Mouse (Mus musculus) embryonic facial prominence, embryonic 15.5 days (tissue): ENCODE measurements around the gene Trpm5. TPM values are rescaled to one million over a fixed set of nuclear protein-coding genes. Genes with fewer than 3 reads are reported as not detected.

Experiments used
- ATAC-seq: fragments of 200-750 bp; cut with Nextera tagmentation; 2 replicates; pipeline ENCODE4 v1.8.0; 2017; ENCODE audit warnings: low read depth, moderate TSS enrichment; ENCODE audit not compliant: insufficient number of reproducible peaks, low FRiP score, low TSS enrichment
- H3K27ac ChIP-seq: fragments of 300-500 bp; sonication (generic); replicated peaks from 2 replicates; pipeline ENCODE4 v1.5.1; 2015; ENCODE audit warnings: mild to moderate bottlenecking, inconsistent platforms
- H3K27me3 ChIP-seq: fragments of 300-500 bp; sonication (generic); 2 replicates; pipeline ENCODE4 v1.6.1; 2015; ENCODE audit warnings: inconsistent platforms
- H3K36me3 ChIP-seq: fragments of 300-500 bp; sonication (generic); 2 replicates; pipeline ENCODE4 v1.6.1; 2015; ENCODE audit warnings: mild to moderate bottlenecking, inconsistent platforms
- H3K4me1 ChIP-seq: fragments of 300-500 bp; sonication (generic); 2 replicates; pipeline ENCODE4 v1.6.1; 2015; ENCODE audit warnings: inconsistent platforms
- H3K4me2 ChIP-seq: fragments of 300-500 bp; sonication (generic); replicated peaks from 2 replicates; pipeline ENCODE4 v1.6.1; 2015; ENCODE audit warnings: mild to moderate bottlenecking, inconsistent platforms
- H3K4me3 ChIP-seq: fragments of 300-500 bp; sonication (generic); replicated peaks from 2 replicates; pipeline ENCODE4 v1.5.1; 2015; ENCODE audit warnings: mild to moderate bottlenecking, inconsistent platforms
- H3K9ac ChIP-seq: fragments of 300-500 bp; sonication (generic); 2 replicates; pipeline ENCODE4 v1.6.1; 2015; ENCODE audit warnings: inconsistent platforms
- H3K9me3 ChIP-seq: fragments of 300-500 bp; sonication (generic); replicated peaks from 2 replicates; pipeline ENCODE4 v1.6.1; 2016; ENCODE audit warnings: inconsistent platforms
- WGBS: fragments of 180-500 bp; shearing (Covaris S2); methylation state at CpG from one replicate; pipeline ENCODE4 v1.1.7; 2015; 5-methylcytosine and 5-hydroxymethylcytosine counted together
- polyA plus RNA-seq: library from polyadenylated mRNA; unstranded; fragments of >200 nt; fragmentation: Nextera tagmentation; extraction: Ambion mirVana; gene quantifications from 2 replicates; pipeline ENCODE4 v1.2.1, GENCODE M21; 2015

Gene Trpm5
- polyA plus RNA-seq, 1 experiment from 2014 or later, result 12.5 TPM

DNA sequence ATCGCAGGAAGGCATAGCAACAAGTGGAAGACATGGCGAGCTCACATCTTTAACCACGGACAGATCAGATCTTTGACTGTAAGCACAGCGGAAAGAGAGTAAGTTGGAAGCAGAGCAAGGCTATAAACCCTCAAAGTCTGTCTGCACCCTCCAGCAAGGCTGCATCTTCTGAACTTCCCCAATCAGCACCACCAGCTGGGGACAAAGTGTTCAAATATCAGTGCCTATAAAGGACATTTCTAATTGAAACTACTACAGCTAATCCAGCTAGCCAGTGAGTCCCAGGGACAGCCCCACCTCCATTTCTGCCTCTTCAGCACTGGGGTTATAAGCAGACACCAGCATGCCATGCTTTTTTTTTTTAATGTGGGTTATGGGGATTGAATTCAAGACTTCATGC, 57.1 kb downstream of the Trpm5 start:
- H3K27me3 ChIP-seq, result no peaks in the 10 kb centered on the region
- H3K9me3 ChIP-seq, result no peaks in the 10 kb centered on the region
- H3K36me3 ChIP-seq, result 0 out of 2 replicates have a peak, but pooled peaks cover 20% of the 10 kb centered on the region
- no peak for ATAC-seq
- no peaks in the 10 kb centered on the region for H3K4me1 ChIP-seq
- H3K9ac ChIP-seq, result no peak overlapping the region
- H3K27ac ChIP-seq, result no peak overlapping the region
- 95% methylated on average over 4 of the region's 4 CpGs for WGBS
- no peak overlapping the region for H3K4me2 ChIP-seq
- H3K4me3 ChIP-seq, result no peak overlapping the region

GRCm38 (mm10) chr7:143036787-143037186, 57.7 kb downstream of the Trpm5 start:
- 72% methylated on average over 3 of the region's 3 CpGs for WGBS
- no peaks in the 10 kb centered on the region for H3K27me3 ChIP-seq
- no peaks in the 10 kb centered on the region for H3K4me1 ChIP-seq
- H3K9ac ChIP-seq, result no peak overlapping the region
- ATAC-seq, result no peak
- 0 out of 2 replicates have a peak, but pooled peaks cover 21% of the 10 kb centered on the region for H3K36me3 ChIP-seq
- no peak overlapping the region for H3K27ac ChIP-seq
- H3K9me3 ChIP-seq, result no peaks in the 10 kb centered on the region
- no peak overlapping the region for H3K4me2 ChIP-seq
- no peak overlapping the region for H3K4me3 ChIP-seq

- Histone ChIP-seq H3K27ac (no peak overlapping the region), H3K4me3 (no peak overlapping the region), H3K36me3 (peaks cover 26% of the 10 kb centered on the region; the same call in 1 of the 2 replicates), H3K9me3 (no peaks in the 10 kb centered on the region), H3K4me2 (no peak overlapping the region), H3K4me1 (no peaks in the 10 kb centered on the region), H3K9ac (no peak overlapping the region), H3K27me3 (no peaks in the 10 kb centered on the region)
- 90% methylated on average over 8 of the region's 8 CpGs for WGBS
- no peak for ATAC-seq
These were observed 59.7 kb downstream of the Trpm5 start for GRCm38 (mm10) chr7:143034519-143035450.

DNA sequence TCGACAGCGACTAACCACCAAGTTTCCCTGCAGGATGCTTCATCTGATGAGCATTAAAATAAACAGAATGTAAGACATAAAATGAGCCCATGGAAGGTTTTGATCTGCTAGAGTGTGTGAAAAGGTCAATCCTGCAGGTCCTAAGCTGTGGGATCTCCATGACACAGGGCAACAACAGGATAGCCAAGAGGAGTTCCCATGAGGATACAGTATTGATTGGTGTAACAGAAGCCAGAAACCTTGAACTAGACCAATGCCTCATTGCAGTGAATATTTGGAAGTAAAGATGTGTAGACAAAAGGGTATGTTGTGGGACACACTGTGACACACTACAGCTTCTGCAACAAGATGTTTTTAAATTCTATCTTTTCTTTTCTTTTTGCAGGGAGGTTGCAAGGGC, 60.3 kb downstream of the Trpm5 start:
- Histone ChIP-seq H3K27me3 (no peaks in the 10 kb centered on the region), H3K4me2 (no peak overlapping the region), H3K27ac (no peak overlapping the region), H3K9ac (no peak overlapping the region), H3K9me3 (no peaks in the 10 kb centered on the region), H3K36me3 (peaks cover 29% of the 10 kb centered on the region; the same call in 1 of the 2 replicates), H3K4me3 (no peak overlapping the region), H3K4me1 (no peaks in the 10 kb centered on the region)
- 90% methylated on average over 2 of the region's 2 CpGs for WGBS
- no peak for ATAC-seq

DNA sequence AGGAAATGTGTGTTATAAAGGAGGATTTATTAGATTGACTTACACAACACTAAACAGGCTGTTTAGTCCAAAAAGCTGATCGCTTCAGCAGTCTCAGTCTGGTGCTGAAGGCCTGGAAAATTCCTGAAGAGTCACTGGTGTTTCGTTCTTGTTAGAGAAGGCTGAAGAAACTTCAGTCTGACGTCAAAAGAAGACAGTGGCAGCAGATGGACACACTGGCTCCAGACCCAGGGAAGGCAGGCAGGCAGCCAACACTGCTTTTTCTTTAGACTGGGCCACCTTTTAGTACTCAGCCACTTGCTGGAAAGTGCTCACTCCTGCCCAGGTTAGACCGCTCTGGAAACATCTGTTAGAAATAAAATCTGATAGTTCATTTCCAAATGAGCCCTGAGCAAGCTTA, 60.9 kb downstream of the Trpm5 start:
- Histone ChIP-seq H3K4me3 (no peak overlapping the region), H3K36me3 (peaks cover 31% of the 10 kb centered on the region; the same call in 1 of the 2 replicates), H3K9me3 (no peaks in the 10 kb centered on the region), H3K27ac (no peak overlapping the region), H3K4me1 (no peaks in the 10 kb centered on the region), H3K9ac (no peak overlapping the region), H3K4me2 (no peak overlapping the region), H3K27me3 (no peaks in the 10 kb centered on the region)
- no peak for ATAC-seq
- 79% methylated on average over 4 of the region's 4 CpGs for WGBS

DNA sequence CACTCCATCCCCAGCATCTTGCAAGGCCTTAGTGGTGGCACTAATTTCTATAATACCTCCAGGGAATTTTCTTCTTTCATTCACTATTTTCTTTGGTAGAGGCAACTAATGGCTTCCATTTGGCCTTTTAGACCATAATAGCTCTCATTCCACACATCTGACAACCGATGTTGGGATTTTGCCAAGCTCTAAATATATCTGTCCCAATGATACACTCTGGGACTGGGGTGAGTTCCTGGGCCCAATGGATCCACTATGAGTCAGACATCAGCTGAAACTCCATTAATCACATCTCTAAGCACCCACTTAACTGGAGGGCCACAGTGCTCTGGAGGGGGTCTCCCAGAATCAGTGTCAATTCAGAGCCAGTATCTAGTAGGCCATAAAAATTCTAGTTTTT, 62.6 kb downstream of the Trpm5 start:
- Histone ChIP-seq H3K9me3 (no peaks in the 10 kb centered on the region), H3K9ac (no peak overlapping the region), H3K27me3 (no peaks in the 10 kb centered on the region), H3K4me1 (no peaks in the 10 kb centered on the region), H3K36me3 (peaks cover 27% of the 10 kb centered on the region; the same call in 1 of the 2 replicates), H3K4me2 (no peak overlapping the region), H3K4me3 (no peak overlapping the region), H3K27ac (no peak overlapping the region)
- ATAC-seq, result no peak
- WGBS, result 59% methylated on average over 1 of the region's 1 CpGs

GRCm38 (mm10) chr7:143027196-143027595, 67.2 kb downstream of the Trpm5 start:
- Histone ChIP-seq H3K36me3 (peaks cover 19% of the 10 kb centered on the region; the same call in 1 of the 2 replicates), H3K9ac (no peak overlapping the region), H3K4me2 (no peak overlapping the region), H3K9me3 (no peaks in the 10 kb centered on the region), H3K27me3 (no peaks in the 10 kb centered on the region), H3K27ac (no peak overlapping the region), H3K4me1 (no peaks in the 10 kb centered on the region), H3K4me3 (no peak overlapping the region)
- WGBS, result 71% methylated on average over 4 of the region's 4 CpGs
- no peak for ATAC-seq

- no peaks in the 10 kb centered on the region for H3K27me3 ChIP-seq
- H3K4me3 ChIP-seq, result no peak overlapping the region
- no peak overlapping the region for H3K4me2 ChIP-seq
- no peaks in the 10 kb centered on the region for H3K9me3 ChIP-seq
- 91% methylated on average over 3 of the region's 3 CpGs for WGBS
- ATAC-seq, result no peak
- H3K4me1 ChIP-seq, result peaks cover 9% of the 10 kb centered on the region; the same call in 1 of the 2 replicates
- H3K27ac ChIP-seq, result no peak overlapping the region
- H3K9ac ChIP-seq, result no peak overlapping the region
- peaks cover 19% of the 10 kb centered on the region; the same call in 1 of the 2 replicates for H3K36me3 ChIP-seq
These were observed 68.9 kb downstream of the Trpm5 start for GRCm38 (mm10) chr7:143025496-143025895.

DNA sequence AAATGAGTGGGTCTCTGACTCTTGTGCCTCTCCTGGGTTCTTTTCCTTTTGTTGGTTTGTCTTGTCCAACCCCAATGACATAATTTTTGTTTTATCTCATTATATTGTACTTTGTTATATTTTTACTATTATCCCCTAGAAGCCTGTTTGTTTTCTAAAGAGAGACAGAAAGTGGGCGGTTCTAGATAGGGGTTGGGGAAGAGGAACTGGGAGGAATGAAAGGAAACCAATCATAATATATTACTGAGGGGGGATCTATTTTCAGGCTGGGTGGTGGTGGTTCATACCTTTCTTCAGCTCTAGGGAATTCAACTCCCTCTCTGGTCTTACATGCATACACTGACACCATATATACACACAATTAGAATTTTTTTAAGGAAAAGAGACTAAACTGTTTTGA, 70.1 kb downstream of the Trpm5 start:
- H3K27ac ChIP-seq, result no peak overlapping the region
- no peaks in the 10 kb centered on the region for H3K27me3 ChIP-seq
- H3K36me3 ChIP-seq, result 0 out of 2 replicates have a peak, but pooled peaks cover 12% of the 10 kb centered on the region
- no peak overlapping the region for H3K9ac ChIP-seq
- H3K4me2 ChIP-seq, result no peak overlapping the region
- peaks cover 9% of the 10 kb centered on the region; the same call in 1 of the 2 replicates for H3K4me1 ChIP-seq
- no peaks in the 10 kb centered on the region for H3K9me3 ChIP-seq
- ATAC-seq, result no peak
- no peak overlapping the region for H3K4me3 ChIP-seq
- 77% methylated on average over 1 of the region's 1 CpGs for WGBS

- peaks cover 9% of the 10 kb centered on the region; the same call in 1 of the 2 replicates for H3K4me1 ChIP-seq
- no peak overlapping the region for H3K9ac ChIP-seq
- ATAC-seq, result no peak
- no peak overlapping the region for H3K4me3 ChIP-seq
- H3K4me2 ChIP-seq, result no peak overlapping the region
- no peak overlapping the region for H3K27ac ChIP-seq
- H3K36me3 ChIP-seq, result 0 out of 2 replicates have a peak, but pooled peaks cover 10% of the 10 kb centered on the region
- no peaks in the 10 kb centered on the region for H3K27me3 ChIP-seq
- no peaks in the 10 kb centered on the region for H3K9me3 ChIP-seq
- WGBS, result 86% methylated on average over 2 of the region's 2 CpGs
These were observed 70.9 kb downstream of the Trpm5 start for GRCm38 (mm10) chr7:143023499-143023898.

DNA sequence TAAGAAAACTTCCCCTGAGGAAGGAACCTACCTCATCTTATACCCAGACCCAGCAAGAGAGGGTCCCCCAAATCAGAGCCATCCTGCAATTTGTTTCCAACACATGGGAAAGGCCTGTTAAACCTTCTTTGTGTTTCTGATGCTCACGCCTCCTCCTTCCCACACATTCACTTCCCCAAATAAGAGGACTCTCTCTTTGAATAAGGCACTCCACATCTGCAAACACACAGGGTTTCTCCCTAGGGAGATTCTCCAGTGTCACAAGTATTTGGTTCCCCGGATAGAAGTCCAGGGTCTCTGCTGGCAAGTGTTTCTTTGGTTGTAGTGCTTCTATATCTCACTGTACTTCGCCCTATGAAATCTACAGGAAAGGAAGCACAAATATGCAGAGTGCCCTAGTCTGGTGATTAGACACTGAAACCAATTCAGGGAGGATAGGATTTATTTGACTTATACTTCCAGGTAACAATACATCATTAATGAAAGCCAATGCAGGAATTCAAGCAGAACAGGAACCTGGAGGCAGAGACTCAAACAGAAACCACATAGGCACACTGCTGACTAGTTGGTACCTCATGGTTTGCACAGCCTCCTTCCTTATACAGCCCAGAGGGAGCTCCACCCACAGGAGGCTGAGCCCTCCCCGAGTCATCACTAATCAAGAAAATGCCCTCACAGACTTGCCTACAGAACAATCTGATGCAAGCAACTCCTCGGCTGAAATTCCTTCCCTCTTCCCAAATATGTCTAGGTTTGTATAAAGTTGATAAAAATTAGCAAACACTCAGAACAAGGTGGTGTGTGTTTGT, 72.9 kb downstream of the Trpm5 start:
- Histone ChIP-seq H3K4me1 (peaks cover 15% of the 10 kb centered on the region; the same call in 1 of the 2 replicates), H3K9ac (no peak overlapping the region), H3K9me3 (no peaks in the 10 kb centered on the region), H3K4me3 (no peak overlapping the region), H3K27me3 (no peaks in the 10 kb centered on the region), H3K4me2 (no peak overlapping the region), H3K36me3 (0 out of 2 replicates have a peak, but pooled peaks cover 10% of the 10 kb centered on the region), H3K27ac (no peak overlapping the region)
- WGBS, result 48% methylated on average over 5 of the region's 5 CpGs
- ATAC-seq, result no peak
